Mouse (Mus musculus) heart, postnatal 36 days (tissue): ENCODE data around the gene Cmtm4. TPM values are rescaled to one million over a fixed set of nuclear protein-coding genes. Genes with fewer than 3 reads are reported as not detected.

Experiments
- DNase-seq, 2 experiments: peaks; one replicate each; pipeline ENCODE4 v3.0.0; 2021 to 2022
- intact Hi-C: fragments of 180-260 bp; cut with DNase I; formaldehyde crosslinking; loops from one replicate; pipeline ENCODE4 v1.15.1; 2025
- total RNA-seq, 2 experiments: library from RNA; stranded (reverse); gene quantifications; 2 replicates each; pipeline ENCODE4 v1.2.3; 2021

The Cmtm4 gene
- total RNA-seq: 10 to 100 TPM; 11.0 to 12.0 TPM

DNA sequence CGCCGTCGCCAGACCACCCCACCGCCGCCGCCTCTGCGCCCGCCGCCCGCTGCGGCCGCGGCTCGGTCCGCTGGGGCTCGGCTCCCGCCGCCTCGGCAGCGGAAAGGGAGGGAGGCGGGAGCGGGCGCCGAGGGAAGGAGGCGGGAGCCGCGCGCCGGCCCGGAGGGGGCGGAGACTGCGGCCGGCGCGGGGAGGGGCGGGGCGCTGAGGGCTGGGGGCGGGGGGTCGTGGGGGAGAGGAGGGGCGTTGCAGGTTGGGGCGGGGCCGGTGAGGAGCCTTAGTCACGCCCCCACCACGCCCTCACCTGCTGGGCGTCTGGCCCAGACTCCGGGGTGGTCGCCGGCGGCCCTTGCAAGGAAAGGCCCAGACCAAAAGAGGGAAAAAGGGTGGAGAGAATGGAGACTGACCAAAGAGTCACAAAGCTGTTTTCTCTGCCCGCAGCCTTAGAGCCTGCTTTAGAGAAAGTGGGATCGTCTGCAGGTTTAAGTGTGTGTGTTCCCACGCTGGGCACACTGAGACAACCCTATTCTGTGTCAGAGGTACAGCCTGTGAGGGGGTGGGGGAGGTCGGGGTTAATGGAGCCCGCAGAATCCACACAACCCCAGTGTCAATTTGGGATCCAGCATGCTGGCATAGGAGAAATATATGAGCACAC, at the start of gene Cmtm4:
Gene Cmtm4, minus strand, starts transcription at position 105 of the 655 bp plus-strand sequence.
- peak; percentile 71 to 79 for DNase-seq
- intact Hi-C loops: loop anchor here (2.0 kb wide), 2 partner anchors 39 to 51 kb away; no protein-coding TSS in a partner anchor

DNA sequence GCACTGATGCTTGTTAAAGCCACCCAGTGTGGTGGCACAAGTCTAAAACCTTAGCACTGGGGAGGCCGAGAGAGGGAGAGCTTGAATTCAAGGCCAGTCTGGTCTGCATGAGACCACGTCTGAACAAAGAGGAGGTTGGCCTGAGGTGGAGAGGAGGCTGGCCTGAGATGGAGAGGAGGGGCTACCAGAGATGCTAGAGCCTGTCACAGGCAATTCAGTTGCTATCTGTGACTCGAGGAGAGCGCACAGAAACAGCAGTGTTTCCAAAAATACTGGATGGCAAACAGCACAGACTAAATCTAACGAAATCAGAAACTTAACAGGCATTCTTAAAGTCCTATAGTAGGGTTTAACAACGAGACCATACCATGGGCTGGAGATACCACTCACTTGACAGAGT, 49.6 kb upstream of the Cmtm4 start:
- DNase-seq: no peak
- intact Hi-C loops: no loop called here

DNA sequence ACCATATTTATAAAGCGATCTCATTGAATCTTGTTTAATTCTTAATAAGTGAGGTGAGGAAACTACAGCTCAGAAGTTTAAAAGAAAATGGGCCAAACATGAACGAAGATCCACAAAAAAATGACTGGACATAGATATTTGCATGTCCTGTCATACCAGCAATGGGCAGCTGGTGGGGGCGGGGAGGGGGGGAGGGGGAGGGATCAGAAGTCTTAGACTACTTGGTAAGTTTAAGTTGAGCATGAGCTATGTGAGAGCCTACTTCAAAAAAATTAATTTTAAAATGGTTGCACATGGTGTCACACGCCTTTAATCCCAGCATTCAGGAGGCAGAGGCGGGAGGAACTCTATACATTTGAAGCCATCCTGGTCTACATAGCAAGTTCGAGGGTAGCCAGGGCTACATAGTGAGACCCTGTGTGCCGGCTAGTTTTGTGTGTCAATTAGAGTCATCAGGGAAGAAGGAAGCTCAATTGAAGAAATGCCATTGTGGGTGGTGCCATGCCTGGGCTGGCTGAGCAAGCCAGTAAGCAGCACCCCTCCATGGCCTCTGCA, 47.6 kb upstream of the Cmtm4 start:
- intact Hi-C loops: loop anchor here (2.0 to 5.0 kb wide), 4 partner anchors 36 to 191 kb away; partner anchors contain the start of genes Car7, Cklf and Nae1
- DNase-seq: no peak

DNA sequence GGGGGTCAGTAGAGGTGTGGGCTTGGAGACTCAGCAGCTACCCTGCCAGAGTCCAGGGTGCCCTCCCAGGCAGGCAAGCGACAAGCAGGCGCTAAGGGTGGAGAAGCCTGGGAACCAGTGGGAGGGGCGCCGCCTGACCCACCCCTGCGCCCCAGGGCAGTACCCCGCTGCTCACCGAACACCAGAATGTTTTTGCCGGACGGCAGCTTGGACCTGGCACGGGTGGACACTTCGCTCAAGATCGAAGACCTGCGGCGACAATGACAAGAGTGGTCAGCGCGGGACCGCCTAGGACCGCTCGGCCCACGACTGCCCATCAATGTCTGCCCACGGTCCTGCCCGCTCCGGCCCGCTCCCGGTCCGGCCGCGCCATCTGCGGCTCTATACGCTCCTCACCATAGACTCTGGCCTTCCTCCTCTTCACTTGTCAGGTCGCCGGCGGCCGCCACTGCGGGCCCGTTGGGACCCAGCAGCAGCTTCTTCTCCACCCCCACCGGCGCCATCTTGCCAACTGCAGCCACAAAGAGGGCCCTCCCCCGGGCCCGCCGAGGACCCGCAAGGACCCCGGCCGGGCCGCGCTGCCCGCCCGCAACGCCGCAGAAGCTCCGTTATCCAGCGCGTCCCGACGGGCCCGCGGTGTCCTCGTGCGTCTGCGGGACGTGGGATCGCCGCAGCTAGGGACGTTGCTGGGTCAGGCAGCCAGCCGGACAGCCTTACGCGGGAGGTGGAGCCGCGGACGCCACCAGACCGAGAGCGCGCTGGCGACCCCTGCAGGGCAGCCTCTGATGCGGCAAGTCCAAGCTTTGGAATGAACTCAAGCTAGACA, 46.9 kb upstream of the Cmtm4 start, which contains the start of gene Dync1li2:
Gene Dync1li2, minus strand, starts transcription at position 749 of the 826 bp plus-strand sequence.
- intact Hi-C loops: loop anchor here (1.0 to 5.0 kb wide), 5 partner anchors 35 to 190 kb away; partner anchors contain the start of genes Car7, Cklf and Nae1

DNA sequence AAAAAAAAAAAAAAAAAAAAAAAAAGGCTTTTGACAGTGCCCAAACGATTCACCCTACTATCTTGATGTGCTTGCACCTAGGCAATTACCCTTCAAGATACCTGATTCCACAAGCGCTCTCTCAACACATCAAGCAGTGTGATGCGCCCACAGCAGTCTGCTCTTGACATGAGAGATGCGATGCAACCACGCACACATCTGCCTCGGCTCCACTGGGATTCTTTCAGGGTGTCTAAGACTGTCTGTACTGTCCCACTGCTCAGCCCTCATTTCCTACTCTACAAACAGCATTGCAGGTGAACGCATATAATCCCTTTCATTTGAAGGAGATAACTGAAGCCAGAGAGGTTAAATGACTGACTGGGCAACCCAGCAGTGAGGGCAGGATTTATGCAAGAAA, 46.0 kb upstream of the Cmtm4 start:
- intact Hi-C loops: loop anchor here (1.0 to 5.0 kb wide), 5 partner anchors 34 to 189 kb away; partner anchors contain the start of genes Car7, Cklf and Nae1
- DNase-seq: no peak

More for the DNA sequence above, 46.9 kb upstream of the Cmtm4 start, which contains the start of gene Dync1li2:
- peak; percentile 96 to 97 for DNase-seq

DNA sequence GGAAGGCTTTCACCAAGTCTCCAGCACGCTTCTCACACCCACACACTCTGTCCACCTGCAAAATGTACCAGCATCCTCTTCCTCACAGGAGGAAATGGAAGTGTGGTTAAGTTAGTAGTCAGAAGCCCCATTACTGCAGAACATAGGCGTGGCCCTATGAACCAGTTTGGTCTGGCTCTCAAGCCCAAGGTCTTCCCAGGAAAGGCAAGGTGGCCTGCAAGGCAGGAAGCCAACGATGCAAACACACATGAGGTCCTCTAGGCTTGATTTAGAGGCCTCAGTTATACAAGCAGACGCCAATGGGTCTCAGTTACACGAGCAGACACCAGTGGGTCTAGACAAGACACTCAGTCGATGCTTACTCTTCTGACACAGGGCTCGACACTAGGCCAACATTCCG, 43.9 kb upstream of the Cmtm4 start:
- intact Hi-C loops: no loop called here
- DNase-seq: no peak

DNA sequence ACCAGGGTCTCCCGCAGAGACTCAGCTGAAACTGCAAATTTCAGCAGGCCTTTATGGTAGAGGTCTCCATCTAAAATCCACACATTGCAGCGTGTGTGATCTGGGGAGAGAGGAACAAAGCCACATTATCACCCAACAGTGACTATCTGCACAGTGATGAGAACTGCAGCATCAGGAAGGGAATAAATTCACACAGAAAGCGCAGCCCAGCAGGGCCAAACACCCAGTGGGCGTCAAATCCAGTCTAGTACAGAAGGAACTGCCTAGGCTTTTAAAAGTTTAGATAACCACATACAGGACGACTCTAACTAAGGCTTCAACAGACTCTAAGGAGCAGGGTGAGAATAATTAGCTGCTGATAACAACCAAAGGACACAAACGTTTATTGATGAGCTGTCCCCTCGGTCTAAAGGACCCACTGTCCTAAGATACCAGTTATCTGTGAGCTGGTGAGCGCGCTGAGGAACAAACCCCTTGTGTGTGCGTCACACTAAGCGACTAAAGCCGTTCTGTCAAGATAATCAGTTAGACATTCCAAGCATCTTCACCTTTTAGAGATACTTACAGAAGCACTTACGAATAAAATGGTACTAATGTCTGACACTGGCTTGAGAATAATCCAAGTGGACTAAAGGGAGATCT, 42.0 kb upstream of the Cmtm4 start:
- intact Hi-C loops: no loop called here

DNA sequence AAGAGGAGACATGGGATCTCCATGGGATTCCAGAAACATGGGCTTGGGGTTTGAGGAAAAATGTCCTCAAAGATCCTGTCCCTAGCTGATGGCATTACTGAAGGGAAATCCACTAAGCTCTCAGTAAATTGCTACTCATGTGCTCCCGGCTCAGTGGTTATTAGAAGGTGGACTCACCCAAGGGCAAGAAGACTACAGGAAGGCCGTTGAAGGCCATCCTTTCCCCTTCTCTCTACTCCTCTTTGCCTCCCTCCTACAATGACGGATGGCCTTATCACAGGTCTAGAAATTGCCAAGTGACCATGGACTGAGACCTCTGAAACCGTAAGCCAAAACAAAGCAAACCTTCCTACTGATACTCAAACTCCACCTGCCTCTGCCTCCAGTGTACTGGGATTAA, 41.0 kb upstream of the Cmtm4 start:
- DNase-seq: no peak
- intact Hi-C loops: no loop called here

More for the DNA sequence above, 42.0 kb upstream of the Cmtm4 start:
- DNase-seq: no peak

DNA sequence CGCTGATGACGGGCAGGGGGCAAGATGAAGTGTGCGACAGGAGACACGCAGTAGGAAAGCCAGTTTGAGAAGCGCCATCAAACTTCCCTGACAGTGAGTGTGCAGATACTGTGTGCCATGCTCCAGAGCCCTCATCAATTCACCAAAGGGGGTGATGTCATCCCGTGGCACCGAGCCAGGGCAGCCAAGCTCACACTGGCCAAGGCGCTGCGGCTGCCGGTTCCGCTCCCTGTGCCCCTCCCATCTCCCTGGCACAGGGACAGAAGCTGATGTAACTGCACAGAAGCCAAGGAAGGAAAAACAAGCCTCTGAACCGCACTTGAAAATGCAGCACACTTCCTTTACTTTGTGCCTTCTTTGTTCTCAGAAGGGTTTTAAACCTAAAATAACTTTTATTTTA, 40.4 kb upstream of the Cmtm4 start:
- intact Hi-C loops: no loop called here
- peak; percentile 98 to 99 for DNase-seq

DNA sequence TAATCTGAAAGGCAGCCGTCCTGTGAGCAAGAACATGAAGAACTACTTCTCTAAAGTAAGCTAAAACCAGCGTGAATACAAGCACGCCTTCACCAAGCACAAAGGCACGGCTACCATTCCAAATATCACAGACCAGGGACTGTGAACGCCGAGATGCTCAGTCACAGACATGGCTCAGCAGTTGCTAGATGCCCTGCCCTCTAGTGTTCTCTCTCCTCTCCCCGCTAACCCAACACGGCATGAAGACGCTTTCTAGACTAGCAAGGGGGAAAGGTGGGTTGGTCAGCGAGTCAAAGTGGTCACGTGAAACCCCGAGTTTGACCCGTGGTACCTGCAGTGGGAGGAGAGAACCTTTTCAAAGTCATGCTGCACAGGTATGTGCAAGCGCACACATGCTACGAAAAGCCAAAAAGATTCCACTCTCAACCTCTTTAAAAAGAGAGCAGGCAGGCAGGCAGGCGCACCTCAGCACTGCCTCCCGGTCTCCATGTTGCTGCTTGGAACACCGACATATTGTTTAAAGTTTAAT, 39.3 kb upstream of the Cmtm4 start:
- no peak for DNase-seq
- intact Hi-C loops: loop anchor here (2.0 kb wide), 2 partner anchors 38 to 90 kb away; no protein-coding TSS in a partner anchor

DNA sequence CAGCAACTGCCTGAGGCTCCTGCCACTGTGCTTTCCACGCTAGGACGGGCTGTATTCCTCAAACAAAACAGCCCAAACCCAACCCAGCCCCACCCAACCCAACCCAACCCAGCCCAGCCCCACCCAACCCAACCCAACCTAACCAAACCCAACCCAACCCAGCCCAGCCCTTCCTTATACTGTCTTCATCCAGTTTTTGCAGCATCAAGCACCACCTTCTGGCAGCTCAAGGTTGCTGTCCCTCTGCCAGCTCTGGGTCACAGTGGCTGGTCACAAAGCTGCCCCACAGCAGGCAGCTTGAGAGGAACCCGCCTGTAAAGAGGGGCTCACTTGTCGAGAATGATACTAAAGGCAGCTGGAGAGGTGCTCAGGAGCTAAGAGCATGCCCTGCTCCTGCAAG, 38.7 kb upstream of the Cmtm4 start:
- peak in 1 of 2 experiments; percentile 29 for DNase-seq
- intact Hi-C loops: loop anchor here (2.0 kb wide), 2 partner anchors 37 to 89 kb away; no protein-coding TSS in a partner anchor

DNA sequence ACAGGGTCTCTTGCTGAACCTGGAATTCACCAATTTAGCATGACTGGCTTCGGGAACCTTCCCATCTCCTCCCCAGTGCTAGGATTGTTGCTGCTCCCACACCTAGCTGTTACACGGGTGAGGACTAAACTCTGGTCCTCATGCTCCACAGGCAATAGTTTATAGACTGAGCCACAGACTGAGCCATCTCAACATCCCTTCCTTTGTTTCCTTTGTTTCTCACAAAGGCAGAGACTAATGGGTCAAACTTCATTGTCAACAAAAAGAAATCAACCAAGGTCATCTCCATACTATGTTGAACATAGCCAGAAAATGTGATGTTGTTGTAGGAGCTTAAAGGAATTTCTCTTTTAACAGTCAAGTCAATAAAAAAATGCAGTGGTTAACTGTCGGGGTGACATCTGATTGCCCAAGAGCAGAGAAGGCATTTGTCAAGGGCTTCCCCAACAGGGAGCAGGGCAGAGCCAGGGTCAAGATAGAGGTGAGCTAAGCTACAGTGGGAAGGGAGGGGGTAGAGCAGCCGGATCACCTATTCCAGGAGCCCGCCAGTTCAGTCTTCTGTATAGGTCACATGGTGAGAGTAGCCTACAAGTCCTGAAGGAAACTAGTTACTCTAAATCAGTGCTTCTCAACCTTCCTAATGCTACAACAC, 37.7 kb upstream of the Cmtm4 start:
- no peak for DNase-seq
- intact Hi-C loops: no loop called here

DNA sequence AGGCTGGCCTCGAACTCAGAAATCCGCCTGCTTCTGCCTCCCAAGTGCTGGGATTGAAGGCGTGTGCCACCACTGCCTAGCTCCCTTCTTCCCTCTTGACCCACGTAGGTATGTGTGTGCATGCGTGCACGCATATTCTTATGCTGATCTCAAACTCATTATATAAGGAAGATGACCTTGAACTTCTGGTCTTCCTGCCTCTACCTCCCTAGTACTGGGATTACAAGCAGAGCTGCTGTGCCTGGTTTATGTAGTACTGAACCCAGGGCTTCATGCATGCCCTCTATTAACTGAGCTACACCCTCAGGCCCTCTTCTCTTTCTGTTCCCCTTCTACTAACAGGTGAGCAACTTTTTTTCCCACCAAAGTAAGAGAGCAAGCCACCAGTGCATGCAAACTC, 37.0 kb upstream of the Cmtm4 start:
- DNase-seq: no peak
- intact Hi-C loops: no loop called here

DNA sequence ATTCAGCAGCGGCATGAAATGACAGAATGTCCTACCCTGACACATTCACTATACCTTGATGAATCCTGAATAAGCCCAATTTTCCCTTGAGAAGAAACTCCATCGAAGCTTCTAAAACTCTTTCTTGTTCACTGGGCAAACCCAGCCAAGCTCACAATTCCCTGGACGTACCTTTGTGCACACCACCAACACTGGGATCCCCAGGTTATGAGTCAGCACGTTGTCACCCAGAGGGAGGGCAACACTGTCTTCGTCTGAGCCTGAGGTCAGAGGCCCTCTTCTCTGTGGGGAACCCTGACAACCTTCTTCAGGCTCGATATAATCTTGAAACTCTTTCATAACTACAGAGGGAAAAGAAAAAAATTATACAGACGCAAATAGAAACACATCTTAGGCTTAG, 34.6 kb upstream of the Cmtm4 start:
- intact Hi-C loops: no loop called here

DNA sequence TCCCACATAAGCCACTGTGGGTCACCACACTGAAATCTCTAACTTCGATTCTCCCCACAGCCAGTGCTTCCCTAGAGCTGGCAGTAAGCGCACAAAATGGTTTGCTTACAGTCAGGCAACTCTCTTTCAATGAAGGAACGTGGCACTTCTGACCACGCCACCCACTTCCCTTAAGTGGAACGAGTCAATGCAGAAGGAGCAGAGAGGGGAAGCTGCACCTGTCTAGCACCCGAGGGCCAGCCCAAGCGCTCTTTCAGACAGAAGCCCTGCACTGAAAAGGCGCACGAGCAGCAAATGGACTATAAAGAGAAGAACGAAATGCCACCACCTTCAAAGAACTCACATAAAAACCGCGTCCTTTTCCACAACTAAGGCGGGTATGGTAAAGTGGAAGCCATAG, 32.1 kb upstream of the Cmtm4 start:
- intact Hi-C loops: no loop called here
- DNase-seq: no peak

More for the DNA sequence above, 34.6 kb upstream of the Cmtm4 start:
- no peak for DNase-seq

DNA sequence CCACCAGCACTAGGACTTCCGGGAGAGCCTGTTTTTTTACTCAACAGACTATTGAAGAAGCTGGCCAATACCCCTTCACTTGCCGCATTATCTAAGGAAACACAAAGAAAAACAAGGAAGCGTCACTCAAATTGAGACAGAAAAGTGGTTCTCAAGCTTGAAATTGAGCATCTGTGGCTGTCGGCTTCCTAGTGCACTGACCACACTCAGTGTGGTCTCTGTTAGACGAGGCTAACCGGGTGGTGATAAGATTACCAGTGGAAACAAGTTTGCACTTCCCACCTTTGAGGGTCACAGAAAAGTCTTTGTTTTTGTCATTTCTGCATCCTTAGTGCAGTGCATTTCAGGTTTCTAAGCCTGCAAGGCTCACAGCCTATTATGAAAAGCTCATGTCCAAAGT, 26.7 kb upstream of the Cmtm4 start:
- intact Hi-C loops: no loop called here
- DNase-seq: no peak

DNA sequence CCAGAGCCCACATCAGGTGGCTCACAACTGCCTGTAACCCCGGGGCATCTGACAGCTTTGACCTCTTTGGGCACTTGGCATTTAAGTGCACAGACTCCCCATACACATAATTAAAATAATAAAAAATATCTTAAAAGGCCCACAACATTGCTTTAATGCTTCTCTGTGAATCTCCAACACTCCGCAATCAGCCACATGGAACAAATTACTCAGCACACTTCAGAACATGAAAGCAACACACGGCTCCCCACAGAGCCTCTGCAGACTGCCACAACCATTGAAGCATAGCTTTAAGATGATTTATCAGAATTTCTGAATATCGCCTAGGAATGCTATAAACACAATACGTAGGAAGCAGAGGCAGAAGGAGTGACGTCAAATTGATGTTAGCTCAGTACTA, 20.4 kb upstream of the Cmtm4 start:
- no peak for DNase-seq
- intact Hi-C loops: no loop called here

DNA sequence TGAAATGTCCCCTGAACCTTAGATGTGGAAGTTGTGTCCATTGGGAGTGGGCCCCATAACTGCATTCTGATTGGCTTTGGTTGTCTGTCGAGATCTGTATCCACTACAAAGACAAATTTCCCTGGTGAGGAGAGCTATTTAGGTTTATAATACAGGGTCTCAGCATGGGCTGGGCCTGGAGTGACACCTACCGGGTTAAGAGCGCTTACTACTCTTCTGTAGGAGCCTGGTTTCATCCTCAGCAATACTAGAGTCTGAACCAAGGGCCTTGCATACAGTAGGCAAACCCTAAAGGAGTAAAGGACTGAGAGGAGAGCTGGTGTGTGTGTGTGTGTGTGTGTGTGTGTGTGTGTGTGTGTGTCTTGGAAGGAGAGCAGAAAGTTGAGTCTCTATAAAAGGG, 18.6 kb upstream of the Cmtm4 start:
- intact Hi-C loops: no loop called here
- no peak for DNase-seq

DNA sequence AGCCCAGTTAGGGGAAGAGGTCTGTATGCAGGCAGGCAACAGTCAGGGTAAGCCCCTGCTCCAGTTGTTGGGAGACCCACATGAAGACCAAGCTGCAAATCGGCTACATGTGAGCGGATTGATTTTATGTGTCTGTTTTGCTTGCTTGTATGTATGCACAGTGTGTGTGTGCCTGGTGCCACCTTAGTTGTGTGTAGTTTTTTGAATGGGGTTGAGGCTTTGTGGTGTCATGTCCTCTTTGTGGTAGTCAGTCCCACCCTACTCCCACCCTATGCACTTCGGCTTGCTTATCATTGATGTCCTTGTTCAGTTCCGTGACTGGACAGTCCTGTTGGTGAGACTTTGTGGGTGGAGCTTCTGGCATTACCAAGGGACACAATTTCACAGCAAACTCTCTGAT, 18.2 kb upstream of the Cmtm4 start:
- intact Hi-C loops: no loop called here
- DNase-seq: no peak
